In the genomic region with DNA sequence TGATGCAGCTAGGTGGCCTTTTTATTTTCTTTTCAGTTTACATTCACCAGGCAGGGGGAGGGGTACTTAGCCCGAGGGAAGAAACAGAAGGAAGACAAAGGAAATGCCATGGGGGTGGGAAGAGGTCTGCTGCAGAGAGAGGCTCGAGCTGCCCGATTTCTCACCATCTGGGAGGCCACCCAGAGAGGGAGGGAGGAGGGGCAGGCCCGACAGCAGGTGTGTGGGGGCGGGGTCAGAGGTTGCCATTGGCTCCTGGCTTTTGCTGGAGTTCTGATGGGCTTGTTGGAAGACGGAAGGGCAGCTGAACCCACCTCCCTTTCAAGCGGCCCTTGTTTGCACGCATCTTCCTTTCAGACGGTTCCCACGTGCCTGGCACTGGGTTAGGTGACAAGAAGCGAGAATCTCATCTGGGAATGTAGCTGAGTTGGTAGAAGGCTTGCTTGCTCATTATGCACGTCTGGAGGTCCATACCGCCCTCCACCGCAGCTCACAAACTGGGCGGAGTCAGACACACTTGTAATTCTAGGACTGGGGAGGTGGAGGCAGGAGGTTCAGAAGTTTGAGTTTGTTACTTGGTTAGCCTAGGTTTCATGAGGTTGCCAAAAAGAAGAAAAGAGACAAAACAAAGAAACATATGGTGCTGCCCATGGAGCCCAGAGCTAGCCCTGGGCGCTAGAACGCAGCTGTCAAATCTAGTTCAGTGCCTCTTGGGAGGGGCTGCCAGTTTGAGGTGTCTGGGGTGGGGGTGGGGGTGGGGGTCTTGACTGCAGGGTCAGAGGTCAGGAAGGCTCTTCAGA, we compare ENCODE assay signal across 8 mouse cellular contexts. TPM values are rescaled to one million over a fixed set of nuclear protein-coding genes. Genes with fewer than 3 reads are reported as not detected.
A peak's percentile ranks its signal among the peaks of the same experiment; 100 is the strongest.
DNase-seq lines count a peak whose midpoint lies in the region; ATAC-seq and TF ChIP-seq lines count a peak whose summit lies in the region.

No protein-coding gene starts in this region.

- TF ChIP-seq CTCF in intestine, postnatal 0 days (IDR thresholded peaks at IDR 0.05; ENCODE audit: low read depth), result no peak

- DNase-seq in kidney, postnatal 10 days, result peak; percentile 51
- no peak for DNase-seq in kidney, adult 9 months
- DNase-seq in embryo, embryonic 9.5 days (ENCODE audit: extremely low spot score), result peak; percentile 88
- no peak for DNase-seq in right cerebral cortex, postnatal 36 days (ENCODE audit: low spot score in 2 of 2)
- no peak for DNase-seq in layer of hippocampus, postnatal 25 days (ENCODE audit: extremely low spot score in 1 of 2, low spot score in 1 of 2)
- no peak for DNase-seq in urinary bladder, postnatal 25 days (ENCODE audit: low spot score)

- 19% methylated on average over 17 of the region's 17 CpGs for whole genome bisulfite sequencing in intestine, postnatal 0 days
- 3% methylated on average over 17 of the region's 17 CpGs for WGBS in neural tube, embryonic 14.5 days

- no peaks in the 10 kb centered on the region for H3K36me3 ChIP-seq in intestine, postnatal 0 days (ENCODE audit: control insufficient read depth, insufficient read depth)
- H3K36me3 ChIP-seq in neural tube, embryonic 14.5 days (ENCODE audit: control insufficient read depth, insufficient read depth, low read length), result no peaks in the 10 kb centered on the region

- peak overlapping the region; percentile 35 for H3K4me2 ChIP-seq in intestine, postnatal 0 days (replicated peaks; ENCODE audit: low read depth)
- H3K4me2 ChIP-seq in neural tube, embryonic 14.5 days (ENCODE audit: low read depth, low read length), result no peak overlapping the region

- H3K27me3 ChIP-seq in intestine, postnatal 0 days (replicated peaks; ENCODE audit: control insufficient read depth, insufficient read depth, low read length), result no peaks in the 10 kb centered on the region
- no peaks in the 10 kb centered on the region for H3K27me3 ChIP-seq in neural tube, embryonic 14.5 days (ENCODE audit: control insufficient read depth, insufficient read depth, low read length)

- ATAC-seq in intestine, postnatal 0 days, result peak; percentile 54
- ATAC-seq in neural tube, embryonic 14.5 days (ENCODE audit: low read depth), result peak; percentile 18

- 0 out of 2 replicates have a peak overlapping the region, but pooled peaks have one; percentile 1 for H3K4me3 ChIP-seq in intestine, postnatal 0 days (ENCODE audit: low read depth, low read length)
- H3K4me3 ChIP-seq in neural tube, embryonic 14.5 days (ENCODE audit: low read depth, low read length), result no peak overlapping the region

- H3K9ac ChIP-seq in intestine, postnatal 0 days (ENCODE audit: low read depth, low read length), result no peak overlapping the region
- H3K9ac ChIP-seq in neural tube, embryonic 14.5 days (replicated peaks; ENCODE audit: low read depth, low read length), result no peak overlapping the region

- no peak overlapping the region for H3K27ac ChIP-seq in intestine, postnatal 0 days (ENCODE audit: low read depth, low read length)
- H3K27ac ChIP-seq in neural tube, embryonic 14.5 days (ENCODE audit: low read depth, low read length), result peak overlapping the region; percentile 80

- peaks cover 23% of the 10 kb centered on the region for H3K4me1 ChIP-seq in intestine, postnatal 0 days (replicated peaks; ENCODE audit: control insufficient read depth, insufficient read depth, low read length)
- peaks cover 37% of the 10 kb centered on the region for H3K4me1 ChIP-seq in neural tube, embryonic 14.5 days (ENCODE audit: control insufficient read depth, insufficient read depth, low read length)

- H3K9me3 ChIP-seq in intestine, postnatal 0 days (ENCODE audit: control insufficient read depth), result no peaks in the 10 kb centered on the region
- no peaks in the 10 kb centered on the region for H3K9me3 ChIP-seq in neural tube, embryonic 14.5 days (ENCODE audit: control insufficient read depth, low read length)

RNA-seq across cellular contexts. Expression of a gene that starts 10.3 kb away (rescaled TPM):
- polyA plus RNA-seq in intestine, postnatal 0 days (2015; fragmentation: Nextera tagmentation; extraction: Ambion mirVana), result 16.4 and 21.8 TPM in 2 replicates
- polyA plus RNA-seq in neural tube, embryonic 14.5 days (2014; fragmentation: Nextera tagmentation; extraction: Ambion mirVana), result 82.7 and 114 TPM in 2 replicates
- total RNA-seq in layer of hippocampus, postnatal 25 days (2021), result 10 to 100 TPM; 73.9 to 75.7 TPM

Comparison
In these comparisons a context has a peak if more than half of its experiments do, and no peak if none do; other contexts are left out.
1. DNase-seq: peak in kidney, postnatal 10 days (single experiment) and embryo, embryonic 9.5 days (single experiment); none in kidney, adult 9 months (single experiment), right cerebral cortex, postnatal 36 days (0 of 2), layer of hippocampus, postnatal 25 days (0 of 2) and urinary bladder, postnatal 25 days (single experiment).